Mouse (Mus musculus) heart, adult 2 months (tissue): ENCODE results near the gene Ccdc114. TPM values are rescaled to one million over a fixed set of nuclear protein-coding genes. Genes with fewer than 3 reads are reported as not detected.
"Not testable (repeated sequence)": the region's sequence is repeated elsewhere in the genome, so short reads cannot be mapped to it uniquely, and the experiment has no call there.

Experiments used
- DNase-seq, 2 experiments: peaks; one replicate each; pipeline ENCODE4 v3.0.0; 2021
- H3K27ac ChIP-seq: fragments of 200-600 bp; 2 replicates; pipeline ENCODE4 v1.8.1; 2022
- H3K27me3 ChIP-seq: fragments of 200-500 bp; 2 replicates; pipeline ENCODE4 v1.6.1; 2012; ENCODE audit warnings: mild to moderate bottlenecking, low read length, inconsistent platforms, mixed read lengths; ENCODE audit not compliant: control insufficient read depth, insufficient read depth
- H3K36me3 ChIP-seq: fragments of 200-500 bp; 2 replicates; pipeline ENCODE4 v1.6.1; 2012; ENCODE audit warnings: low read length, inconsistent platforms; ENCODE audit not compliant: control insufficient read depth, insufficient read depth
- H3K4me1 ChIP-seq: fragments of 200-500 bp; 2 replicates; pipeline ENCODE4 v1.6.1; 2011; ENCODE audit warnings: low read length; ENCODE audit not compliant: control insufficient read depth, insufficient read depth
- H3K4me3 ChIP-seq: fragments of 200-600 bp; 2 replicates; pipeline ENCODE4 v1.8.1; 2022
- H3K79me2 ChIP-seq: fragments of 200-500 bp; replicated peaks from 2 replicates; pipeline ENCODE4 v1.6.1; 2012; ENCODE audit warnings: mild to moderate bottlenecking, inconsistent platforms, low read length, moderate library complexity, mixed read lengths; ENCODE audit not compliant: control insufficient read depth, insufficient read depth
- H3K9ac ChIP-seq: fragments of 200-500 bp; 2 replicates; pipeline ENCODE4 v1.6.1; 2012; ENCODE audit warnings: low read depth, mild to moderate bottlenecking, control low read depth, inconsistent platforms, low read length, mixed read lengths
- CTCF ChIP-seq: fragments of 200-600 bp; IDR thresholded peaks from 2 replicates; pipeline ENCODE4 v1.8.1; 2022; ENCODE audit warnings: antibody characterized with exemption, mild to moderate bottlenecking, moderate library complexity
- EP300 ChIP-seq: fragments of 200-500 bp; IDR thresholded peaks from 2 replicates; pipeline ENCODE4 v1.6.1; 2011; ENCODE audit warnings: low read depth, low read length, control low read depth; ENCODE audit not compliant: insufficient read depth
- POLR2A ChIP-seq: fragments of 200-500 bp; IDR thresholded peaks from 2 replicates; pipeline ENCODE4 v1.6.1; 2011; ENCODE audit warnings: mild to moderate bottlenecking, low read depth, low read length, control low read depth; ENCODE audit not compliant: insufficient read depth
- WGBS: fragments of 180-500 bp; shearing (Covaris S2); methylation state at CpG from one replicate; pipeline ENCODE4 v1.1.7; 2018; 5-methylcytosine and 5-hydroxymethylcytosine counted together
- intact Hi-C: fragments of 180-260 bp; cut with DNase I; formaldehyde crosslinking; loops from one replicate; pipeline ENCODE4 v1.15.1; 2025
- polyA plus RNA-seq: library from polyadenylated mRNA; depleted of rRNA; stranded (reverse); fragments of >200 nt; gene quantifications from 2 replicates; pipeline ENCODE4 v1.2.3, GENCODE M21; 2012
- total RNA-seq, 2 experiments: library from RNA; stranded (reverse); gene quantifications; 2 replicates each; pipeline ENCODE4 v1.2.3; 2021

Gene Ccdc114
- total and polyA plus RNA-seq, 3 experiments: 0.94 to 2.1 (median 1.0) TPM

- Histone ChIP-seq H3K27ac (no peak overlapping the region), H3K9ac (no peak overlapping the region), H3K4me1 (no peaks in the 10 kb centered on the region; the same call in 1 of the 2 replicates), H3K4me3 (no peak overlapping the region), H3K79me2 (no peaks in the 10 kb centered on the region), H3K27me3 (no peaks in the 10 kb centered on the region), H3K36me3 (no peaks in the 10 kb centered on the region)
- intact Hi-C loops: no loop called here
- DNase-seq: no peak
- WGBS: 27% methylated on average over 20 of the region's 23 CpGs
- no peak for TF ChIP-seq CTCF
- no peak for TF ChIP-seq EP300
- no peak for TF ChIP-seq POLR2A
Observed at GRCm38 (mm10) chr7:45928626-45929295, 4.9 kb downstream of the Ccdc114 start.

GRCm38 (mm10) chr7:45929688-45930087, 5.8 kb downstream of the Ccdc114 start:
- no peak overlapping the region for H3K9ac ChIP-seq
- no peak overlapping the region for H3K4me3 ChIP-seq
- H3K79me2 ChIP-seq: no peaks in the 10 kb centered on the region
- H3K4me1 ChIP-seq: no peaks in the 10 kb centered on the region
- no peak overlapping the region for H3K27ac ChIP-seq
- no peak for TF ChIP-seq POLR2A
- peak; percentile 55 for TF ChIP-seq CTCF
- no peaks in the 10 kb centered on the region for H3K36me3 ChIP-seq
- H3K27me3 ChIP-seq: no peaks in the 10 kb centered on the region
- DNase-seq: no peak
- intact Hi-C loops: no loop called here
- WGBS: 85% methylated on average over 1 of the region's 1 CpGs

GRCm38 (mm10) chr7:45933766-45934165, 9.9 kb downstream of the Ccdc114 start:
- 82% methylated on average over 12 of the region's 12 CpGs for WGBS
- H3K27me3 ChIP-seq, H3K9ac ChIP-seq, H3K4me1 ChIP-seq, H3K4me3 ChIP-seq, DNase-seq, H3K36me3 ChIP-seq, H3K27ac ChIP-seq, H3K79me2 ChIP-seq: not testable (repeated sequence)
- intact Hi-C loops: loop anchor here (2.0 kb wide), 1 partner anchor 195 kb away; no protein-coding TSS in a partner anchor

GRCm38 (mm10) chr7:45935114-45935513, 11.2 kb downstream of the Ccdc114 start:
- Histone ChIP-seq H3K9ac (no peak overlapping the region), H3K4me3 (no peak overlapping the region), H3K36me3 (no peaks in the 10 kb centered on the region), H3K4me1 (no peaks in the 10 kb centered on the region), H3K27ac (no peak overlapping the region), H3K79me2 (no peaks in the 10 kb centered on the region), H3K27me3 (no peaks in the 10 kb centered on the region)
- peak; percentile 55 to 68 for DNase-seq
- intact Hi-C loops: loop anchor here (1.0 to 5.0 kb wide), 3 partner anchors 63 to 196 kb away; partner anchors contain the start of gene Kdelr1
- TF ChIP-seq EP300 (peak; percentile 85), POLR2A (no peak), CTCF (peak; percentile 76)
- 12% methylated on average over 7 of the region's 7 CpGs for WGBS

GRCm38 (mm10) chr7:45939836-45940235, 16.0 kb downstream of the Ccdc114 start:
- Histone ChIP-seq H3K4me3 (no peak overlapping the region), H3K27me3 (no peaks in the 10 kb centered on the region), H3K4me1 (no peaks in the 10 kb centered on the region), H3K79me2 (no peaks in the 10 kb centered on the region), H3K27ac (no peak overlapping the region), H3K36me3 (no peaks in the 10 kb centered on the region), H3K9ac (no peak overlapping the region)
- intact Hi-C loops: loop anchor here (5.0 kb wide), 1 partner anchor 138 kb away; no protein-coding TSS in a partner anchor
- TF ChIP-seq CTCF: no peak
- TF ChIP-seq POLR2A: no peak
- TF ChIP-seq EP300: no peak
- DNase-seq: no peak
- WGBS: 24% methylated on average over 2 of the region's 2 CpGs

GRCm38 (mm10) chr7:45941986-45942385, 18.1 kb downstream of the Ccdc114 start:
- Histone ChIP-seq H3K4me1 (no peaks in the 10 kb centered on the region), H3K79me2 (no peaks in the 10 kb centered on the region), H3K27me3 (no peaks in the 10 kb centered on the region), H3K36me3 (no peaks in the 10 kb centered on the region), H3K27ac (no peak overlapping the region), H3K4me3 (no peak overlapping the region), H3K9ac (no peak overlapping the region)
- DNase-seq: no peak
- TF ChIP-seq EP300 (no peak), CTCF (no peak), POLR2A (no peak)
- 81% methylated on average over 9 of the region's 9 CpGs for WGBS
- intact Hi-C loops: no loop called here
